Mouse (Mus musculus): Measurements from ENCODE around the gene 4933428G20Rik. TPM values are rescaled to one million over a fixed set of nuclear protein-coding genes. Genes with fewer than 3 reads are reported as not detected.

4933428G20Rik gene
- total RNA-seq, 2 experiments from 2014 or later: not detected

GRCm38 (mm10) chr11:97509715-97510485 lies 9.8 kb upstream of the 4933428G20Rik start:
- DNase-seq: no peak
- intact Hi-C loops (cut with DNase I): no loop called here

DNA sequence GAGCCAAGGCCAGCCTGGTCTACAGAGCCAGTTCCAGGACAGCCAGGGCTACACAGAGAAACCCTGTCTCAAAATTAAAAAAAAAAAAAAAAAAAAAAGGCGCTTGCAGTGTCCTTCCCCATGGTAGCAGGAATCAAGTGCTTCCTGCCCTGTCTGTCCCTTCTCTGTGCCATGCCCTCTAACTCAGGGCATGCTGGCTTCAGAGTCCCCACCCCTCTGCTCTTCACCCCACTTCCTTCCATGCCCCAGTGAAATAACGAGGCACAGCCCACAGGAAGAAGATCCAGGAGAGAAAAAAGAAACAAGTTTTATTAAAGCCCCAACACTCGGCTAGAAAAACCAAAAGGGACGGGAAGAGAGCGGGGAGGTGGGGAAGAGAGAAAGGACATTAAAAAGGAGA lies 8.9 kb upstream of the 4933428G20Rik start:
- intact Hi-C loops (cut with DNase I): no loop called here

DNA sequence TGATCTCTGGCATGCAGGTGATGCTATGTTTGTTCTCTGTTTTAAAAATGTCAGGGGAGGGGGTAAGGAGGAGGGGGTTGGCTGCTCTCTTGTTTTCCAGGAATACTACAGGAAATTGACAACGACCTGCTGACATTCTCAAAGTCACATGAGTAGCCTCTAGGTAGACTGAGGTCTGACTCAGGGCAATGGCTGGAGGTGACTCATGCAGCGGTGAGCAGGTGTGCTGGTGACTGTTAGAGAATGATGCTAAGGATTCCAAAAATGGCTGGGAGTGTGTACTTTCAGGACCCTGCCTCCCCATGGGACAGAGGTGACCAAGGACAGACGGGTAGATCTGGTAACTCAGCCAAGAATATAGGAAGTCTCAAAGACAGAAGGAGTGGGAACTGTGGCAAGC lies 8.1 kb upstream of the 4933428G20Rik start:
- intact Hi-C loops (cut with DNase I): no loop called here
- no peak for DNase-seq

More for the DNA sequence above, 8.9 kb upstream of the 4933428G20Rik start:
- DNase-seq: no peak

DNA sequence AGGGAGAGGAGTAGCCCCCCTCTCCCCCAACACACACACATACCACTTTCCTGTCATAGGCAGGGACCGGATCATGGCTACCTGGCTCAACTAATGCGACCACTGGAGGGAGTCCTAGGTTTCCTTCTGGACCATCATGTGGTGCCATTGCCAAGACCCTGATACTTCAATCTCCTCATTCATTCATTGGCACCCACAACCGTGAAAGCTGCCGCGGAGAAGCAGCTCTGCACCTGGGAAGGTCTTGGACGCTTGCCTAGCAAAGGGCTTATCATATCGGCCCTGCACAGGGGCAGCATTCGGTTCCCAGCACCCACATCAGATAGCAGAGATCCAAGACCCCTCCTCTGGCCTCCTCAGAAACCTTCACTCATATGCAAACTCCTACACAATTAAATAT lies 6.2 kb upstream of the 4933428G20Rik start:
- no peak for DNase-seq
- intact Hi-C loops (cut with DNase I): no loop called here

GRCm38 (mm10) chr11:97505784-97506183 lies 5.6 kb upstream of the 4933428G20Rik start:
- intact Hi-C loops (cut with DNase I): no loop called here
- no peak for DNase-seq

DNA sequence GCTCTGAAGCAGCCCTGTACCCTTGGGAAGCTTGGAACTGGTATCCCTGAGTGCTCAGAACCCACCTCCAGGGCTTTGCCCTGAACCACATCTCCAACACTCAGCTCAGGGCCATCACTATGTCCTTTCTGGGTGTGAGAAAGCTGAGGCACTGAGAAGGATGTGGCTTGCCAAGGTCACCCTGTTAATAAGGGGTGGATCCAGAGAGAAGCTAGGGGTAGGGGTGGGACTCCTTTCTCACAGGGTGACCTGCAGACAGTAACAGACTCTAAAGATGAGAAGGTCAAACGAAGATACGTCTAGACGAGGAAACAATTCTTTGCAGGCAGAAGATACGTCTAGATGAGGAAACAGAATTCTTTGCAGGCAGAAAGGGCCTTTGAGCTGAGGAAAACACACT lies 2.7 kb upstream of the 4933428G20Rik start:
- no peak for DNase-seq
- intact Hi-C loops (cut with DNase I): no loop called here

DNA sequence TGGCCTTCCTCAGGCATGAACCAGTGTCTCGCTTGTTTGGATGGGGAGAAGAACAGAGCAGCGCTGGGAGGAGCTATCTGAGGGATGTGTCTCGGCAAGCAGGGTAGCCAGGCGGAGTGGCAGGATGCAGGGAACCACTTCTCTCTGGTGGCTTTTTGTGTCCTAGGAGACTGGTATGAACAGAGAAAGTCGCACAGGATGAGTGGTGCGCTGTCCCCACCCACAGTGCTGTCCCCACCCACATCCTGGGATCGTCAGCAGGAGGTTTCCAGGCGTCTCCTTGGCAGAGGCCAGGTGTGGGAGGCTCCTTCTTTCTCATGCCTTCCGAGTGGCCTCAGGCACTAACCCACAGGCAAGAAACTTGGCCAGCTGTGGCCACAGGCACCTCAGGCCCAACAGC lies 2.2 kb upstream of the 4933428G20Rik start:
- intact Hi-C loops (cut with DNase I): no loop called here
- no peak for DNase-seq

DNA sequence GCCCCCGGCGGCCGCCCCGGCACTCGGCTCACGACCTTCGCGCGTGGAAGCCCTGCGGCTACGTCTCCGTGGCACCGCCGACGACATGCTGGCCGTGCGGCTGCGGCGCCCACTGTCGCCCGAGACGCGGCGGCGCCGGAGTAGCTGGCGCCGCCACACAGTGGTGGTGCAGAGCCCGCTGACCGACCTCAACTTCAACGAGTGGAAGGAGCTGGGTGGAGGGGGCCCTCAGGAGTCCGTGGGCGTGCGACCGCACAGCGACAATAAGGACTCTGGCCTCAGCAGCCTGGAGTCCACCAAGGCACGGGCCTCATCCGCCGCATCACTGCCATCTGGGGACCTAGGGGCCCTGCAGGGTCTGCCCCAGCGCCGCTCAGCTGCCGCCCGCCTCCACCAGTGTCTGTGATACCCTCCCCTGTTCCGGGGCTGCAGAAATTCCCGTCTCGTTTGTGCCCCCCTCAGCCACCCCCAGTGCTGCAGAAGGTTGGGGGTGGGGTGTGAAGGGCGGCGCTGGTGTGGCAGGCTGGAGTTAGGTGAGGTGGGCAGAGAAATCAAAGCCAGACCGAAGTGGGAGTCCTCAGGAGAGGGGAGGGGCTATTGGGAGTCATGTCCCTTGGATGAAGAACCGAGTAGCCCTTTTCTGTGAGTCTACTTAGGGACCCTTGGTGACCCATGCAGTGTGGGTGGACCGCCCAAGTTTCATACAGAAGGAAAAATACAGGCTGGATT lies 744 bp upstream of the 4933428G20Rik start:
- no peak for DNase-seq
- intact Hi-C loops (cut with DNase I): no loop called here

DNA sequence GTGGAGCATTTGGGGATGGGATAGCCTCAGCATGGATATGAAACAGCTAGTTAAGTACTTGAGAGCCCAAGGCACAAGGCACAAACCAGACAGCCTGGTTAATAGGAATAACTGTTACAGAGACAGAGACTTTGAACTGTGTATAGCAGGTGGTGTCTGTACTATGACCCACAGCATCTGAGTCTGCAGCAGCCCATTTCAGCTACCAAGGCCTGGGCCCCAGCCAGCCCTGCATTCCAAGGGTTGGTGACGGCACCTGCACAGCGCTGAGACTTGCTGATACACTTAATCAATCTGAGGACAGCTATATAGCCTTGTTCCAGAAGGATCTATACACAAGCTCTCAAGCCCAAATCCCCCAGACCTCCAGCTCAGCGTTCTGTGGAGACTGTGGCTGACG lies 2.6 kb downstream of the 4933428G20Rik start:
- intact Hi-C loops (cut with DNase I): no loop called here
- DNase-seq: no peak

DNA sequence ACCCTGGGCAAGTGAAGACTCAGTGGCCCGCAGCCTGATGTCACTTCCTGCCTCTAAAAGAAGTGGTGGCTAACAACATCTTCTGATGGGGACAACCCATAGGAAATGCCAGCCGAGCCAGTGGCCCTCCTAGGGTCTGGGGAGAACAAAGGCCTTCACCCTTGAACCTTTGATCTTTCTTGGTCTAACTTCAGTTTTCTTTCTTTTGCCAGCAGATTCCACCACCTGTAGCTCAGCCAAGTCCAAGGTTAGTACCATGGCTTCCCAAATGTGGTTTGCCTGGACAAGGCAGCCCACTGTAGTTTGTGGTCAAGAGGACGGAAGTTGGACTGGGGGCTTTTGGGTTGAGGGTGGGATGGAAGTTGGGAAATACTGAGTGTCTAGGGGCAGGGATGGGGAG lies 7.3 kb downstream of the 4933428G20Rik start:
- intact Hi-C loops (cut with DNase I): no loop called here
- DNase-seq: no peak

GRCm38 (mm10) chr11:97491640-97492039 lies 8.5 kb downstream of the 4933428G20Rik start:
- no peak for DNase-seq
- intact Hi-C loops (cut with DNase I): no loop called here

- intact Hi-C loops (cut with DNase I): loop anchor here (1.0 to 2.0 kb wide), 2 partner anchors 85 to 133 kb away; no protein-coding TSS in a partner anchor
- peak; percentile 75 to 79 for DNase-seq
These were observed 10.4 kb downstream of the 4933428G20Rik start for GRCm38 (mm10) chr11:97489589-97490324.

DNA sequence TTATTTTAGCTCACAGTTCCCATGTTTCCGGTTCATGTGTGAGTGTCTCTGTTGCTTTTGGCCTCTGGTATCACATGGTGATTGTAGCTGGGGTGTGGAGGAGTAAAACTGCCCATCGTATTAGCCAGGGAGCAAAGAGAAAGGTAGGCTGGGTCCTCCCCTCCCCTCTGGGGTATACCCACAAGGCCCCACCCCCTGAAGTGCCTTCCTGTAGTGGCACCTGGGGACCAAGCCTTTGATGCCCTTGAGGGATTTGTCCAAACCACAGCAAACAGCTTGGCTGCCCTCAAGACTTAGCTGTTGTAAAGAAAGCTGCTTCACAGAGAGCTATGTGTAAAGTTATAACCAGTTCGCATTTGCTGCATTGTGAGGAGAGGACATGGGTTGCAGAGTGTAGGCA lies 12.5 kb downstream of the 4933428G20Rik start:
- intact Hi-C loops (cut with DNase I): loop anchor here (2.0 kb wide), 1 partner anchor 87 kb away; no protein-coding TSS in a partner anchor
- no peak for DNase-seq

GRCm38 (mm10) chr11:97485661-97486060 lies 14.5 kb downstream of the 4933428G20Rik start:
- no peak for DNase-seq
- intact Hi-C loops (cut with DNase I): no loop called here

- peak; percentile 38 to 39 for DNase-seq
These were observed 20.3 kb downstream of the 4933428G20Rik start for GRCm38 (mm10) chr11:97479824-97480223.

DNA sequence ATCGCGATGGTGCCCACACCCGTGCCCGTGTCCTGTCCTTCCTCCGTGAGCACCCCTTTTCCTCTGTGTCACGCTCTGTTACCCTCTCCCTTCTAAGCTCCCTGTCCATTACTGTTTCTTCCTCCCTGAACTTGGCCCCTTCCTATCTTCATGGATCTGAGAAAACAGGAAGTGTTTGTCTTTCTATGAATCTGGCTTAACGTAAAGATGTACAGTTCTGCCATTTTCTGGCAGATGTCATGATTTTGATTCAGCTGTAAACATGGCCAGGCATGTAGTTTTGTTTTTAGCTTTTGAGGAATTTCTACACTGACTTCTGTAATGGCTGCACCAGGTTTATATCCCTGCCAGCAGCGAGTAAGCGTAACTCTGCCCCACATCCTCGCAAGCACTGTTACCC lies 21.1 kb downstream of the 4933428G20Rik start:
- DNase-seq: no peak
- intact Hi-C loops (cut with DNase I): no loop called here

More at GRCm38 (mm10) chr11:97479824-97480223, 20.3 kb downstream of the 4933428G20Rik start:
- intact Hi-C loops (cut with DNase I): no loop called here

DNA sequence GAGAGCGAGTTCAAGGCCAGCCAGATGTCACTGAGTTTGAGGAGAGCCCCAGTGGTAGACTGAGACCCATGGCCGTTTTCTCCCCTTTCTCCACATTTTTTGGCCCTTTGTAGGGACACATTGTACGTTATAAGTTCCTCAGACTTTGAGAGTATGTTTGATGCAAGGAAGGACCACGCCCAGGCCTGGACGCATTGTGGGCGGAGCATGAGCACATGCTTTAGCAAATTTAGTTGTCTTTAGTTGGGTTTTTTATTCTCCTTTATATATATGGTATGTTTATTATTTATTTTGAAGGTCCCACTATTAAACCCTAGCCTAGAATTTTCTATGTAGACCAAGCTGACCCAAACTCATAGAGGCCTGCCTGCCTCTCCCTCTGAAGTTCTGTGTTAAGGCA lies 21.8 kb downstream of the 4933428G20Rik start:
- intact Hi-C loops (cut with DNase I): no loop called here
- DNase-seq: no peak

GRCm38 (mm10) chr11:97477431-97477830 lies 22.7 kb downstream of the 4933428G20Rik start:
- intact Hi-C loops (cut with DNase I): no loop called here
- no peak for DNase-seq

GRCm38 (mm10) chr11:97476334-97477095 lies 23.6 kb downstream of the 4933428G20Rik start:
- intact Hi-C loops (cut with DNase I): loop anchor here (1.0 kb wide), 1 partner anchor 146 kb away; no protein-coding TSS in a partner anchor
- DNase-seq: peak; percentile 50 to 54

DNA sequence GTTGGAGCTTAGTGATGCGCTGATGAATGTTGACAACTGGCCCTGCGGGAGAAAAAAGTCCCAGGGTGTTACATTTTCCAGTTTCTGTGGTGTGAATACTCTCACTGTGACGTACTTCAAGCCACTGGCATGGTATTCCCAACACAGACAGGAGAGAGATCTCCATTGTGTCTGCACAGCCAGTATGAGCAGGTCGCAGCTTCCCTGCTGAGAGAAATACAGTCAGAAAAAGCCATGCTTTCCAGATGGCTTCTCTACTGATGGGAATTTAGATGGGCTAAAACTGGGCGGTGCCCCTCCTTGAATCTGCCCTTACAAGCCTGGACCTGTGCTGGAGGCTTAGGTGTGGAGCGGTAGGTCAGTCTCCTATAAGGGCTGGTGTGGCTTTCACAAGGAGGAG lies 28.9 kb downstream of the 4933428G20Rik start:
- intact Hi-C loops (cut with DNase I): no loop called here
- DNase-seq: no peak

All from heart, postnatal 36 days (tissue).